Mouse (Mus musculus): ENCODE measurements around the gene Glod4. TPM values are rescaled to one million over a fixed set of nuclear protein-coding genes. Genes with fewer than 3 reads are reported as not detected.

The Glod4 gene
- polyA plus RNA-seq, 1 experiment = 1.6 TPM

- no peak for TF ChIP-seq CTCF (IDR thresholded peaks at IDR 0.05; ENCODE audit: extremely low read depth, insufficient read length, insufficient replicate concordance, low read depth, low read length)
- TF ChIP-seq POLR2A (IDR thresholded peaks at IDR 0.05; ENCODE audit: low read depth, low read length) = no peak
- WGBS = 67% methylated on average over 6 of the region's 6 CpGs
- Histone ChIP-seq H3K4me3 (ENCODE audit: low read depth, low read length) (no peak overlapping the region), H3K27me3 (ENCODE audit: control insufficient read depth, insufficient read depth, low read length) (no peaks in the 10 kb centered on the region), H3K27ac (ENCODE audit: insufficient read depth, low read depth, low read length) (no peak overlapping the region), H3K4me1 (ENCODE audit: control insufficient read depth, insufficient read depth, insufficient read length, low read length) (no peaks in the 10 kb centered on the region), H3K36me3 (ENCODE audit: control insufficient read depth, insufficient read depth, low read length) (no peaks in the 10 kb centered on the region)
Measured at GRCm38 (mm10) chr11:76268521-76269065, 25.1 kb upstream of the Glod4 start.

- TF ChIP-seq POLR2A (IDR thresholded peaks at IDR 0.05; ENCODE audit: low read depth, low read length) (no peak), CTCF (IDR thresholded peaks at IDR 0.05; ENCODE audit: extremely low read depth, insufficient read length, insufficient replicate concordance, low read depth, low read length) (no peak)
- no peaks in the 10 kb centered on the region for H3K27me3 ChIP-seq (ENCODE audit: control insufficient read depth, insufficient read depth, low read length)
- H3K27ac ChIP-seq (ENCODE audit: insufficient read depth, low read depth, low read length) = no peak overlapping the region
- H3K4me1 ChIP-seq (ENCODE audit: control insufficient read depth, insufficient read depth, insufficient read length, low read length) = no peaks in the 10 kb centered on the region
- no peak overlapping the region for H3K4me3 ChIP-seq (ENCODE audit: low read depth, low read length)
- no peaks in the 10 kb centered on the region for H3K36me3 ChIP-seq (ENCODE audit: control insufficient read depth, insufficient read depth, low read length)
- 46% methylated on average over 5 of the region's 5 CpGs for WGBS
Measured at GRCm38 (mm10) chr11:76268001-76268459, 24.5 kb upstream of the Glod4 start.

- Histone ChIP-seq H3K27ac (ENCODE audit: insufficient read depth, low read depth, low read length) (no peak overlapping the region), H3K27me3 (ENCODE audit: control insufficient read depth, insufficient read depth, low read length) (no peaks in the 10 kb centered on the region), H3K4me1 (ENCODE audit: control insufficient read depth, insufficient read depth, insufficient read length, low read length) (no peaks in the 10 kb centered on the region), H3K4me3 (ENCODE audit: low read depth, low read length) (no peak overlapping the region), H3K36me3 (ENCODE audit: control insufficient read depth, insufficient read depth, low read length) (no peaks in the 10 kb centered on the region)
- WGBS = 66% methylated on average over 7 of the region's 7 CpGs
- TF ChIP-seq CTCF (IDR thresholded peaks at IDR 0.05; ENCODE audit: extremely low read depth, insufficient read length, insufficient replicate concordance, low read depth, low read length) (no peak), POLR2A (IDR thresholded peaks at IDR 0.05; ENCODE audit: low read depth, low read length) (no peak)
Measured at GRCm38 (mm10) chr11:76267550-76267949, 24.0 kb upstream of the Glod4 start.

GRCm38 (mm10) chr11:76262611-76263351, 19.3 kb upstream of the Glod4 start:
- TF ChIP-seq CTCF (IDR thresholded peaks at IDR 0.05; ENCODE audit: extremely low read depth, insufficient read length, insufficient replicate concordance, low read depth, low read length) (no peak), POLR2A (IDR thresholded peaks at IDR 0.05; ENCODE audit: low read depth, low read length) (no peak)
- Histone ChIP-seq H3K27ac (ENCODE audit: insufficient read depth, low read depth, low read length) (no peak overlapping the region), H3K36me3 (ENCODE audit: control insufficient read depth, insufficient read depth, low read length) (no peaks in the 10 kb centered on the region), H3K27me3 (ENCODE audit: control insufficient read depth, insufficient read depth, low read length) (no peaks in the 10 kb centered on the region), H3K4me1 (ENCODE audit: control insufficient read depth, insufficient read depth, insufficient read length, low read length) (no peaks in the 10 kb centered on the region; the same call in 1 of the 2 replicates), H3K4me3 (ENCODE audit: low read depth, low read length) (no peak overlapping the region)
- 41% methylated on average over 19 of the region's 19 CpGs for WGBS

- WGBS = 74% methylated on average over 12 of the region's 12 CpGs
Measured at GRCm38 (mm10) chr11:76261224-76261623, 17.7 kb upstream of the Glod4 start.

GRCm38 (mm10) chr11:76260208-76261050, 16.9 kb upstream of the Glod4 start:
- Histone ChIP-seq H3K27ac (ENCODE audit: insufficient read depth, low read depth, low read length) (no peak overlapping the region), H3K27me3 (ENCODE audit: control insufficient read depth, insufficient read depth, low read length) (no peaks in the 10 kb centered on the region), H3K4me3 (ENCODE audit: low read depth, low read length) (no peak overlapping the region), H3K36me3 (ENCODE audit: control insufficient read depth, insufficient read depth, low read length) (no peaks in the 10 kb centered on the region), H3K4me1 (ENCODE audit: control insufficient read depth, insufficient read depth, insufficient read length, low read length) (no peaks in the 10 kb centered on the region; the same call in 1 of the 2 replicates)
- TF ChIP-seq POLR2A (IDR thresholded peaks at IDR 0.05; ENCODE audit: low read depth, low read length) (no peak), CTCF (IDR thresholded peaks at IDR 0.05; ENCODE audit: extremely low read depth, insufficient read length, insufficient replicate concordance, low read depth, low read length) (no peak)
- 58% methylated on average over 10 of the region's 10 CpGs for WGBS

More at GRCm38 (mm10) chr11:76261224-76261623, 17.7 kb upstream of the Glod4 start:
- Histone ChIP-seq H3K27ac (ENCODE audit: insufficient read depth, low read depth, low read length) (no peak overlapping the region), H3K27me3 (ENCODE audit: control insufficient read depth, insufficient read depth, low read length) (no peaks in the 10 kb centered on the region), H3K4me1 (ENCODE audit: control insufficient read depth, insufficient read depth, insufficient read length, low read length) (no peaks in the 10 kb centered on the region; the same call in 1 of the 2 replicates), H3K4me3 (ENCODE audit: low read depth, low read length) (no peak overlapping the region), H3K36me3 (ENCODE audit: control insufficient read depth, insufficient read depth, low read length) (no peaks in the 10 kb centered on the region)
- no peak for TF ChIP-seq CTCF (IDR thresholded peaks at IDR 0.05; ENCODE audit: extremely low read depth, insufficient read length, insufficient replicate concordance, low read depth, low read length)
- TF ChIP-seq POLR2A (IDR thresholded peaks at IDR 0.05; ENCODE audit: low read depth, low read length) = no peak

All from small intestine, adult 2 months (tissue).